35 mouse cellular contexts compared by ENCODE assay signal in genomic region chr14:48167020-48167419, GRCm38 (mm10).
"Had no signal": no experiment of that assay in that cellular context is flagged by ENCODE, and none has a peak within 500 bp of the region (broad histone marks: within the 10 kb centered on the region; RNA-seq: fewer than 3 reads in every experiment).

No protein-coding gene starts in this region.

- H3K9me3 ChIP-seq: heart, embryonic 10.5 days; heart, embryonic 12.5 days; heart, embryonic 13.5 days; heart, embryonic 15.5 days; hindbrain, embryonic 10.5 days; hindbrain, embryonic 12.5 days; hindbrain, embryonic 13.5 days; hindbrain, embryonic 15.5 days; intestine, embryonic 15.5 days; kidney, embryonic 15.5 days had no signal

- H3K4me3 ChIP-seq: heart, embryonic 10.5 days; heart, embryonic 12.5 days; heart, embryonic 13.5 days; heart, embryonic 15.5 days; hindbrain, embryonic 10.5 days; hindbrain, embryonic 12.5 days; hindbrain, embryonic 13.5 days; hindbrain, embryonic 15.5 days; intestine, embryonic 15.5 days; kidney, embryonic 15.5 days; layer of hippocampus, adult 2 months; left cerebral cortex, adult 2 months had no signal

- H3K36me3 ChIP-seq: heart, embryonic 10.5 days; heart, embryonic 12.5 days; heart, embryonic 13.5 days; heart, embryonic 15.5 days; hindbrain, embryonic 12.5 days; hindbrain, embryonic 13.5 days; hindbrain, embryonic 15.5 days; intestine, embryonic 15.5 days had no signal

- H3K27ac ChIP-seq: heart, embryonic 10.5 days; heart, embryonic 13.5 days; heart, embryonic 15.5 days; hindbrain, embryonic 12.5 days; hindbrain, embryonic 13.5 days; hindbrain, embryonic 14.5 days; hindbrain, embryonic 15.5 days; hindbrain, postnatal 0 days; intestine, embryonic 15.5 days; kidney, embryonic 15.5 days; kidney, postnatal 0 days; layer of hippocampus, adult 2 months; left cerebral cortex, adult 2 months had no signal

- H3K27me3 ChIP-seq: heart, embryonic 12.5 days; hindbrain, embryonic 12.5 days; hindbrain, embryonic 13.5 days; hindbrain, embryonic 15.5 days; intestine, embryonic 15.5 days; kidney, embryonic 15.5 days had no signal

- H3K4me2 ChIP-seq: heart, embryonic 11.5 days; heart, embryonic 12.5 days; heart, embryonic 13.5 days; heart, embryonic 15.5 days; hindbrain, embryonic 12.5 days; hindbrain, embryonic 13.5 days; hindbrain, embryonic 14.5 days; hindbrain, embryonic 15.5 days; intestine, embryonic 15.5 days; kidney, embryonic 15.5 days had no signal

- ATAC-seq: hindbrain, embryonic 16.5 days; hindbrain, postnatal 0 days; inflammation-experienced regulatory T-cells, adult 6 months; intestine, embryonic 15.5 days; intestine, embryonic 16.5 days; intestine, postnatal 0 days had no signal

- H3K9ac ChIP-seq: heart, embryonic 12.5 days; heart, embryonic 13.5 days; heart, embryonic 15.5 days; hindbrain, embryonic 12.5 days; hindbrain, embryonic 13.5 days; hindbrain, embryonic 14.5 days; hindbrain, embryonic 15.5 days; intestine, embryonic 15.5 days; kidney, embryonic 15.5 days had no signal

- DNase-seq: heart, postnatal 10 days; heart, postnatal 14 days; heart, postnatal 36 days; kidney, adult 11 months; kidney, adult 18-20 months; kidney, adult 2 months; kidney, adult 8-10 months; kidney, adult 9 months; kidney, postnatal 10 days; kidney, postnatal 14 days; kidney, postnatal 25 days; kidney, postnatal 36 days; kidney, postnatal 4 days; layer of hippocampus, adult 9-11 months; layer of hippocampus, postnatal 36 days had no signal
